Mouse (Mus musculus) heart, postnatal 14 days (tissue): Measurements from ENCODE around the gene Hist1h4h. TPM values are rescaled to one million over a fixed set of nuclear protein-coding genes. Genes with fewer than 3 reads are reported as not detected.
"Not testable (repeated sequence)": the region's sequence is repeated elsewhere in the genome, so short reads cannot be mapped to it uniquely, and the experiment has no call there.

Experiments used
- DNase-seq, 2 experiments: peaks; one replicate each; pipeline ENCODE4 v3.0.0; 2021 to 2022
- intact Hi-C: fragments of 180-260 bp; cut with DNase I; formaldehyde crosslinking; loops from one replicate; pipeline ENCODE4 v1.15.1; 2025
- microRNA-seq, 2 experiments: library from miRNA; unstranded; fragments of <30 nt; microRNA quantifications; one replicate each; pipeline ENCODE4 v1.2.0; 2021 to 2022
- total RNA-seq, 2 experiments: library from RNA; stranded (reverse); gene quantifications; 2 replicates each; pipeline ENCODE4 v1.2.3; 2021

The Hist1h4h gene
- total RNA-seq, 2 experiments from 2014 or later = 465 to 538 TPM

DNA sequence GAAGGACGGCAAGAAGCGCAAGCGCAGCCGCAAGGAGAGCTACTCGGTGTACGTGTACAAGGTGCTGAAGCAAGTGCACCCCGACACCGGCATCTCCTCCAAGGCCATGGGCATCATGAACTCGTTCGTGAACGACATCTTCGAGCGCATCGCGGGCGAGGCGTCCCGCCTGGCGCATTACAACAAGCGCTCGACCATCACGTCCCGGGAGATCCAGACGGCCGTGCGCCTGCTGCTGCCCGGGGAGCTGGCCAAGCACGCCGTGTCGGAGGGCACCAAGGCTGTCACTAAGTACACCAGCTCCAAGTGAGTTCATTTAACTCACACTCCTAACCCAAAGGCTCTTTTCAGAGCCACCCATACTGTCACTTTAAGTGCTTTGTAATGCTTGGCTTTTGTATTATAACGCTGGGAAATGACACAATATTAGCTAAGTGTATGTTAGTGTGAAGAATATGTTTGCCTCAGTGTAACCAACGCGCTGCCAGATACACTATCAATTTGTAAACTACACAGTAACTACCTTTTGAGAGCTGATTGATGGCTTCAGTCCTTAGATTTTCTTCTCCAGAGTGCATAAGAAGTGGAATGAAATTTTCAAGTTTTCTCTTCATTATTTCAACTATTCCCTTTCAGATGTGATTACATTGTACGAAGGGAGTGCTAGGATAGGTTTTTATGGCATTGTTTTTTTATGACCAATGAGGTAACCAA is 40.8 kb downstream of the Hist1h4h start:
- intact Hi-C loops = loop anchor here (5.0 kb wide), 1 partner anchor 1534 kb away; the partner anchor contains the start of genes Hist1h2ah and Hist1h2bk
- not testable (repeated sequence) for DNase-seq

DNA sequence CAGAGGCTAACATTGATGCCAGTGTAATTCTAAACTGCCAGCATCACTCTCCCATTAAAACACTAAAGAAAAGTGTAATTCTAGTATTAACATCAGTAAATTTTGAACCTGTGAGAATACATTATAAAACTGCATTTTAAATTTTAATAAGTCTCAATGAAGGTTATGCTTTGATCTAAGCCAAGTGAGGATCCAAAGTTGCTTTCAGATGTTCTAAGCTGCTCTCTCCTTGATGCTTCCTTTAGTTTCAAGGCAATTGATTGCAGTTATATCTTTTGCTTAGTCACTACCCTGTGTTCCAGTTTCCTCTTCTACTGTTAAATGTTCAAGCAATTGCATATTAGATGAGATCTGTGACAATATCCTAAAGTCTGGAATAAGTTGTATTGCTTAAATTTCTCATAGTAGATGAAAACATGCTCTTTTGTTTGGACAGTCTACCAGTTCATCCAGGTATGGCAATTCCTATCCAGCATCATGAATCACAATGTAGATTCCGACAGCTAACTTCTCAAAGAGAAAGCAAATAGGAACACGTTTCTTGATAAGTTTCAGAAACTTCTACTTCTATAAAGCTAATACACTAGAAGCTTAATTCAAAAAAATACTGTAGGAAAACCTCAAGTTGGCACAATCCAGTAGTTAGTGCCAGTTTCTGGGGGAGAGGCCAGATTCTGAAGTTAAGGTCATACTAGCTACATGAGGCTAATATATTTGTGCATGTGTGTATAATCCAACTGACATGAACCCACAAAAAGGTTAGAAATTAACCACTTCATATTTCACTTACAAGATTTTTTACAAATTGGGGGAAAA is 41.6 kb downstream of the Hist1h4h start:
- intact Hi-C loops = loop anchor here (5.0 kb wide), 1 partner anchor 1535 kb away; the partner anchor contains the start of genes Hist1h2ah and Hist1h2bk
- no peak for DNase-seq

DNA sequence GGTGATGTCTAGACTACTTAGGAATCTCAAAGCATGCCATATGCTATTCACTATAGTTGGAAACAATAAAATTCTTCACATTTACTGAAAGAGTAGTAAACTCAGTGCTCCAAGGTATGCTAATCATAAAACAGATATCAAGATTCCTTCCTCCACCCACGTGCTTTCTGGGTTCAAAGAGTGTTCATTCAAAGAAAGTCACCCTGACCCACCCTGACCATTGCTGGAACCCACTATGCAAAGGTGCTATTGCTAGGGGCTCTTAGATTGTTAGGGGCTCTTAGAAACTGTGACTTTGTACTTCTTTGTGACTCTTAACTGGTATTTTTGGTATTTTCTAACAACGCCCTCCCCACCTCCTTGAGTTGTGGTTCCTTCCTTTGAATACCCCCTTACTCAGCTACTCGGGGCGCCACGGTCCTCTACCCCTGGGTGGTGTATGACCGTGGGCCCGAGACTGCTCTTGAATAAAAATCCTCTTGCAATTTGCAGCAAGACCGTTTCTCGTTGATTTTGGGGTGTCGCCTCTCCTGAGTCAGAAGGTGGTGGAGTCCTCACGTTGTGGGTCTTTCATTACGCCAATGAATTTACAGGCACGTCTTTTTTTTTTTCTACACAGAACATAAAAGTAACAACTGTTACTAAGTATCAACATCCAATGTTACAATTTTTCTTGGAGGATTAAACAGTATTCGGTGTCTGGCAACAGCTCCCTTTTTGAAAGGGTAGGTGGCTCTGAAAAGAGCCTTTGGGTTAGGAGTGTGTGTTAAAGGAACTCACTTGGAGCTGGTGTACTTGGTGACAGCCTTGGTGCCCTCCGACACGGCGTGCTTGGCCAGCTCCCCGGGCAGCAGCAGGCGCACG is 42.4 kb downstream of the Hist1h4h start:
- intact Hi-C loops = loop anchor here (5.0 kb wide), 1 partner anchor 1536 kb away; the partner anchor contains the start of genes Hist1h2ah and Hist1h2bk
- not testable (repeated sequence) for DNase-seq

DNA sequence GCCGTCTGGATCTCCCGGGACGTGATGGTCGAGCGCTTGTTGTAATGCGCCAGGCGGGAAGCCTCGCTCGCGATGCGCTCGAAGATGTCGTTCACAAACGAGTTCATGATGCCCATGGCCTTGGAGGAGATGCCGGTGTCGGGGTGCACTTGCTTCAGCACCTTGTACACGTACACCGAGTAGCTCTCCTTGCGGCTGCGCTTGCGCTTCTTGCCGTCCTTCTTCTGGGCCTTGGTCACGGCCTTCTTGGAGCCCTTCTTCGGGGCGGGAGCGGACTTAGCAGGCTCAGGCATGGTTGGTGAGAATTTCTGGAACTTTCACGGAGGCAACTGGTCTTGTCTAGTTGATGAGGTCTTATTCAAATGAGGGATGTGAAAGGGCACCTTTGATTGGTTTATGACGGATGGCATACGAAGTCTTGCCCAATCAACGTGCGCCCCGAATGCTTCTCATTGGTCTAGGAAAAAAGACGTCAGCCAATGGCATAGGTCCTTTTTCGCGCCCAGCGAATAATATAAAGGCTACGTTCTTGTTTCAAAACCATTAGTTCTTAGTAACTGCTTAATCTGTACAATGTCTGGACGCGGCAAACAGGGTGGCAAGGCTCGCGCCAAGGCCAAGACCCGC is 43.2 kb downstream of the Hist1h4h start, which contains the start of the genes Hist1h2bf and Hist1h2ad:
Hist1h2bf (minus strand) TSS at position 299 of the 627 bp plus-strand sequence.
Hist1h2ad (plus strand) TSS at position 484 of the 627 bp plus-strand sequence.
- intact Hi-C loops = loop anchor here (5.0 kb wide), 1 partner anchor 1537 kb away; the partner anchor contains the start of genes Hist1h2ah and Hist1h2bk

DNA sequence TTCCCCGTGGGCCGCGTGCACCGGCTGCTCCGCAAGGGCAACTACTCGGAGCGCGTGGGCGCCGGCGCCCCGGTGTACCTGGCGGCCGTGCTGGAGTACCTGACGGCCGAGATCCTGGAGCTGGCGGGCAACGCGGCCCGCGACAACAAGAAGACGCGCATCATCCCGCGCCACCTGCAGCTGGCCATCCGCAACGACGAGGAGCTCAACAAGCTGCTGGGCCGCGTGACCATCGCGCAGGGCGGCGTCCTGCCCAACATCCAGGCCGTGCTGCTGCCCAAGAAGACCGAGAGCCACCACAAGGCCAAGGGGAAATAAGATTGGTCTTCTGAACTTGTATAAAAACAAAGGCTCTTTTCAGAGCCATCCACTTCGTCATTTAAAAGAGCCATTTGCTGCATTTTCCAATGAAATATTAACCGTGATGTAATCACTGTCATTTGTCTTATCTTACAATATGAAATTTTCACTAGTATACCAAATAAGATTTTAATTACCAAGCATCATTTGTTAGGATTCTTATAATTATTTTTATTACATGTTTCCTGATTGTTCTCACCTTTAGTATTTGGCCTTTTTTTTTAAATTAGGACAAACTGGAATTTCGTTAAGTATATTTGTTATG is 43.8 kb downstream of the Hist1h4h start:
- DNase-seq = not testable (repeated sequence)
- intact Hi-C loops = loop anchor here (5.0 kb wide), 1 partner anchor 1537 kb away; the partner anchor contains the start of genes Hist1h2ah and Hist1h2bk

More for the DNA sequence above, 43.2 kb downstream of the Hist1h4h start, which contains the start of the genes Hist1h2bf and Hist1h2ad:
- peak; percentile 77 to 85 for DNase-seq

DNA sequence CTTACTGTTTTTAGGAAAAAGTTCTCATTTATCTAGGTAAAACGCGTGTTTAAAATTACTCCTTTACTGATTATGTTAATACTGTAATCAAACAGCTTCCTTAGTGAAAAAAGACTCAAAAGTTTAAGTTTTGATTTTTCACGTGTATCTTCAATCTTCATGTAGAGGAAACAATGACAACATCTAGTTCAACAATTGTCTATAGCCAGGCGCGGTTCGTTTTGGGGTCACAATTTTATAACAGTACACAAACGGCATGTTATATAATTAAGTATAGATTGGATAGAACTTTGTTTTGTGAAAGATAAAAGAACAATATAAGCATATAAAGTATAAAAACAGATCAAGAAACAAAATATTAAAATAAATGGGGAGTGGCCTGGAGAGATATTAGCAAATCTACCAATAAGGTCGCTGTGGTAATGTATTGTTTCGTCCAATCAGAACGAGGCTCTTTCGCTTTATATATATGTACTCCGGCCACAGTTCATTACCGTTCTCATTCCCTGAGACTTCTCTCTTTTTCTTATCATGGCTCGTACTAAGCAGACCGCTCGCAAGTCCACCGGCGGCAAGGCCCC is 44.5 kb downstream of the Hist1h4h start, which contains the start of gene Hist1h3d:
Hist1h3d (plus strand) TSS at position 493 of the 581 bp plus-strand sequence.
- intact Hi-C loops = no loop called here
- peak in 1 of 2 experiments; percentile 44 for DNase-seq

DNA sequence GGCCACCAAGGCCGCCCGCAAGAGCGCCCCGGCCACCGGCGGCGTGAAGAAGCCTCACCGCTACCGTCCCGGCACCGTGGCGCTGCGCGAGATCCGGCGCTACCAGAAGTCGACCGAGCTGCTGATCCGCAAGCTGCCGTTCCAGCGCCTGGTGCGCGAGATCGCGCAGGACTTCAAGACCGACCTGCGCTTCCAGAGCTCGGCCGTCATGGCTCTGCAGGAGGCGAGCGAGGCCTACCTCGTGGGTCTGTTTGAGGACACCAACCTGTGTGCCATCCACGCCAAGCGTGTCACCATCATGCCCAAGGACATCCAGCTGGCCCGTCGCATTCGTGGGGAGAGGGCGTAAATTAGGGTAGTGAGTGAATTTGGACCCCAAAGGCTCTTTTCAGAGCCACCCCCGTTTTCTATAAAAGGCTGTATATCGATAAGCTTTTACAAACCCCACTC is 45.0 kb downstream of the Hist1h4h start:
- DNase-seq, intact Hi-C loops: not testable (repeated sequence)

DNA sequence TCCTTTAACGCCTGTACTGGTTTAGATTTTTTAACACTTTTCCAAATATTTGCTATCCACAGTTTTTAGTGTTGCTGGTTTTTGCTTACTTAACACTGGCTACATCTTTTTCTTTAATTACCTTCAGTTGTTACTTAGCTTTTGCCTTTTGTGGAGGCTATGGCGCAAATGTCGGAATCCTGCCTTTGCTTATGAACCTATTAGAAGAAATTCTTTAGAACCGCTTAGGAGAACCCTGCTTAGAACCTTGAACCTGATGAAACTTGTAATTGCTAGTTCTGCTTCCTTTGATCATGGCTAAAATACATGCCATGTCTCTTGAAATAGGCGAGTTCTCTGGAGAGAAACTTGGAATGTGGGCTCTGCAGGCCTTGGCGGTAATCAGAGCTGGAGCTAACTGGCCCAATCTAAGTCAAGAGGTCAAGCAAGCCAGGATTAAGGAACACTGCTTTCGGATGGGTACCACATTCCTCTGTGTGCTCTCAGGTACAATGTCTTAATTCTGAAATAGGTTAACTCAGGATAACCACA is 45.6 kb downstream of the Hist1h4h start:
- intact Hi-C loops = no loop called here

DNA sequence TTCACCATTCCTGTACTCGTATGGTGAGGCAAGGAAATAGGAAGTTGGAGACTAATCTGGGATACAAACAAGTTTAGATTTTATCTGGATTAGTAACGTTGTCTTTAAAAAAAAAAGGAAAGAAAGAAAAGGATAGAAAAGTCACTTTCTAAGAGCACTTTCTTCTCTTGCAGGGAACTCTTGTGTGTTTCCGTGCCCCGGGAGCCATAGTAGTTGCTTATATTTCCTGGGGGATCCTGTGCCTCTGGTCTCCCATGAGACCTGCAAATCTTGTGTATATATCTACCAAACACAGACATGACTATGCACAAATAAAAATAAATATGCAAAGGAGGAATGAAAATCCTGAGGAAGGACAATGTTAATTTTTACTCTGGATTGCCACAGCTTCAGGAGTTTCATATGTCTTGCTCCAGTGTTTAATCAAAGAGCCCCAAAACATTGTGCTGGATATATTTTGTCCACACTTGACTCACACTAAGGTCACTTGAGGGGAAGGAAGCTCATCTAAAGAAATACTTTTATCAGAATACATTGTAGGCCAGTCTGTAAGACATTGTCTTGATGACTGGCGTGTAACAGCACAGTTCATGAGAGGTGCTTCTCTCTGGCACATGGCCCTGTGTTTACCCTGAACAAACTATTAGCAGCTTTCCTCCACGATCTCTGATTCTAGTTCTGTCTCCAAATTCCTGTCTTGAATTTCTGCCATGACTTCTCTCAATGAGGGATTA is 46.2 kb downstream of the Hist1h4h start:
- no peak for DNase-seq

More for the DNA sequence above, 45.6 kb downstream of the Hist1h4h start:
- DNase-seq = no peak

DNA sequence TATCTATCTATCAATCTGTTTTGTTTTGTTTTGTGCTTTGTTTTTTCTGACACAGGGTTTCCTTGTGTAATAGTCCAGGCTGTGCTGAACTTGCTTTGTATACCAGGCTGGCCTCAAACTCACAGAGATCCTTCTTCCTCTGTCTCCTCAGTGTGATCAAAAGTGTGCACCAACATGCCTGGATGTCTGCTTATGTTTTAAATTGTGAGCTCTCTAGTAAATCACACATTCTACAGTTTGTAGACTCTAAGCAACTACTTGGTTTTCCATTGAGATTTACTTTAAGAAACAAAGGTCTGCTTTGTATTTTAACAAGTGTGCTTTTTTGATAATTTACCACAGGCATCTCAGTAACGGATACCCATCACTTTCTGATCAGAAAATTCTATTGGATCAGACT is 47.0 kb downstream of the Hist1h4h start:
- DNase-seq = no peak
- intact Hi-C loops = no loop called here

More for the DNA sequence above, 46.2 kb downstream of the Hist1h4h start:
- intact Hi-C loops = no loop called here

Small RNA genes within 50 kb of the gene (microRNA-seq; reads per million reads assigned to microRNA genes)
- gene Gm44297 (0 reads per million in 2 experiments), gene Gm44359 (0 reads per million in 2 experiments), gene Gm44394 (0 reads per million in 2 experiments), gene n-TStga1 (0 to 0.48 reads per million in 2 experiments)

Other genes starting within 250 kb of the Hist1h4h start
- 10 to 100 TPM; 18.8 to 21.7 TPM for gene Zfp322a, start 161.8 kb upstream of the Hist1h4h start, total RNA-seq
- gene Abt1, start 107.2 kb upstream of the Hist1h4h start, total RNA-seq = 1 to 10 TPM; 4.5 to 5.0 TPM
- not detected for gene Btn1a1, start 65.1 kb upstream of the Hist1h4h start, total RNA-seq
- gene Btn2a2, start 42.2 kb upstream of the Hist1h4h start, total RNA-seq = not detected
- gene Hist1h2af, start 2.9 kb downstream of the Hist1h4h start, total RNA-seq = 100 to 1,000 TPM in 1 of 2 experiments, 10 to 100 TPM in 1; 49.0 to 131 TPM
- gene Hist1h3g, start 4.4 kb downstream of the Hist1h4h start, total RNA-seq = 10 to 100 TPM; 13.1 to 34.3 TPM
- gene Hist1h2bh, start 12.3 kb downstream of the Hist1h4h start, total RNA-seq = 1 to 10 TPM; 3.7 to 7.4 TPM
- 10 to 100 TPM; 21.6 to 40.3 TPM for gene Hist1h3f, start 13.0 kb downstream of the Hist1h4h start, total RNA-seq
- gene Hist1h4f, start 20.6 kb downstream of the Hist1h4h start, total RNA-seq = 100 to 1,000 TPM; 106 to 209 TPM
- gene Hist1h1d, start 22.2 kb downstream of the Hist1h4h start, total RNA-seq = 10 to 100 TPM in 1 of 2 experiments, 1 to 10 TPM in 1; 5.2 to 11.7 TPM
- gene Hist1h3e, start 31.3 kb downstream of the Hist1h4h start, total RNA-seq = 10 to 100 TPM; 49.0 to 79.9 TPM
- gene Hist1h2ae, start 40.2 kb downstream of the Hist1h4h start, total RNA-seq = 10 to 100 TPM in 1 of 2 experiments, 1 to 10 TPM in 1; 8.6 to 27.9 TPM
- gene Hist1h2bg, start 40.3 kb downstream of the Hist1h4h start, total RNA-seq = 100 to 1,000 TPM; 100 to 175 TPM
- gene Hist1h2bf, start 43.1 kb downstream of the Hist1h4h start, total RNA-seq = 10 to 100 TPM; 45.4 to 89.0 TPM
- 10 to 100 TPM; 15.1 to 24.5 TPM for gene Hist1h2ad, start 43.3 kb downstream of the Hist1h4h start, total RNA-seq
- gene Hist1h3d, start 44.7 kb downstream of the Hist1h4h start, total RNA-seq = 10 to 100 TPM in 1 of 2 experiments, 1 to 10 TPM in 1; 7.8 to 17.6 TPM
- 100 to 1,000 TPM in 1 of 2 experiments, 10 to 100 TPM in 1; 92.0 to 119 TPM for gene Hist1h4d, start 50.5 kb downstream of the Hist1h4h start, total RNA-seq
- gene Hist1h2be, start 90.1 kb downstream of the Hist1h4h start, total RNA-seq = 10 to 100 TPM; 10.5 to 16.6 TPM
- 10 to 100 TPM; 56.8 to 68.5 TPM for gene Hist1h1e, start 91.5 kb downstream of the Hist1h4h start, total RNA-seq
- gene Hist1h2ac, start 152.9 kb downstream of the Hist1h4h start, total RNA-seq = 1 to 10 TPM; 2.0 to 3.7 TPM
- 10 to 100 TPM; 48.8 to 56.9 TPM for gene Hist1h2bc, start 153.1 kb downstream of the Hist1h4h start, total RNA-seq
- under 1 TPM; 0.31 to 0.32 TPM for gene Hist1h1t, start 164.8 kb downstream of the Hist1h4h start, total RNA-seq
- 10 to 100 TPM; 62.9 to 77.3 TPM for gene Hist1h4c, start 167.4 kb downstream of the Hist1h4h start, total RNA-seq
- 10 to 100 TPM; 39.5 to 41.3 TPM for gene Hfe, start 179.8 kb downstream of the Hist1h4h start, total RNA-seq
- 100 to 1,000 TPM; 200 to 202 TPM for gene Hist1h1c, start 207.8 kb downstream of the Hist1h4h start, total RNA-seq
- 10 to 100 TPM; 21.1 to 58.2 TPM for gene Hist1h3c, start 214.6 kb downstream of the Hist1h4h start, total RNA-seq
- 10 to 100 TPM; 26.5 to 61.9 TPM for gene Hist1h2bb, start 215.7 kb downstream of the Hist1h4h start, total RNA-seq
- 100 to 1,000 TPM in 1 of 2 experiments, 10 to 100 TPM in 1; 54.2 to 146 TPM for gene Hist1h2ab, start 220.1 kb downstream of the Hist1h4h start, total RNA-seq
- gene Hist1h3b, start 221.2 kb downstream of the Hist1h4h start, total RNA-seq = 100 to 1,000 TPM in 1 of 2 experiments, 10 to 100 TPM in 1; 70.3 to 154 TPM
- gene Hist1h4b, start 226.0 kb downstream of the Hist1h4h start, total RNA-seq = 10 to 100 TPM; 44.8 to 83.6 TPM
- gene Hist1h4a, start 230.2 kb downstream of the Hist1h4h start, total RNA-seq = 10 to 100 TPM; 33.4 to 91.7 TPM
- 100 to 1,000 TPM in 1 of 2 experiments, 10 to 100 TPM in 1; 55.1 to 114 TPM for gene Hist1h3a, start 231.3 kb downstream of the Hist1h4h start, total RNA-seq
- 10 to 100 TPM; 28.9 to 69.7 TPM for gene Hist1h1a, start 232.6 kb downstream of the Hist1h4h start, total RNA-seq
- gene Trim38, start 238.9 kb downstream of the Hist1h4h start, total RNA-seq = not detected